Mouse (Mus musculus): ENCODE data around the gene Nphp3. TPM values are rescaled to one million over a fixed set of nuclear protein-coding genes. Genes with fewer than 3 reads are reported as not detected.
A peak's percentile ranks its signal among the peaks of the same experiment; 100 is the strongest.

The Nphp3 gene
- 10 to 100 TPM in 1 of 2 experiments, 1 to 10 TPM in 1; 8.2 to 12.0 TPM for total RNA-seq (2021)
- long read RNA-seq: 0 reads

GRCm38 (mm10) chr9:104001921-104002859 is at the start of gene Nphp3:
Nphp3 (plus strand) TSS chr9:104002544.
- peak; percentile 99 for DNase-seq (ENCODE audit: low spot score in 2 of 2)

- no peak for DNase-seq (ENCODE audit: low spot score in 2 of 2)
Observed at GRCm38 (mm10) chr9:103958722-103959121, 43.6 kb upstream of the Nphp3 start.

GRCm38 (mm10) chr9:103959989-103960388 is 42.4 kb upstream of the Nphp3 start:
- DNase-seq (ENCODE audit: low spot score in 2 of 2): peak; percentile 23 to 37

DNA sequence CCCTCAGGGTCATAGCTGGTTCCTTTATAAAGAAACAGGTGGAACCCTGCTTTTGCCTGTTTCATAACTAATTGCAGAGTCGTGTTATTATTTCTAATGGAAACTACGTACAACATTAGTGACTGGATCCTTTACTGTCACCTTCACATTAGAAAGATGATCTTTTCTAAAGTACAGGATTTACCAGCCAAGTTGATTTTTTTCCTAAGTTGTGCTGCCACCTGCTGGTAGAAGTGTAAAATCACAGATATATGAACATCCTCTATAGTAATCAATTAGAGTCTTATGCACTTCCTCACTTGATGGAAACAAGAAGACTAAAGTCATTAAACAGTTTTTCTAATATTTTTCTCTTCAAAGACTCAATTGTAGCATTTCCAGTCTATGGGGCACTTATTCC is 5.8 kb upstream of the Nphp3 start:
- DNase-seq (ENCODE audit: low spot score in 2 of 2): peak; percentile 65 to 77

GRCm38 (mm10) chr9:104000601-104001000 is 1.7 kb upstream of the Nphp3 start:
- no peak for DNase-seq (ENCODE audit: low spot score in 2 of 2)

DNA sequence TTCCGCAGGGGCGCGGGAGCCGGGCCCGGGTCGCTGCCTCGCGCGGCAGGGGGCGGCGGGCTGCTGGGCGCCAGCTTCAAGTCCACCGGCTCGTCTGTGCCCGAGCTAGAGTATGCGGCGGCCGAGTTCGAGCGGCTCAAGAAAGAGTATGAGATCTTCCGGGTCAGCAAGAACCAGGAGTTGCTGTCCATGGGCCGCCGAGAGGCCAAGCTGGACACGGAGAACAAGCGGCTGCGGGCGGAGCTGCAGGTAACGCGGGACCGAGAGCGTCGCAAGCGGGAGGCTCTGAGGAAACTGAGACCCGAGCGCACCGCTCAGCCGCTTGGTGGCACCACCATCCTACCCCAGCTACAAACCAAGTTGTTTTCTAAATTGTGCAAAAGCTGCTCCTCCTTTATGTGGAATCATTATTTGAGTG is 578 bp downstream of the Nphp3 start:
- DNase-seq (ENCODE audit: low spot score in 2 of 2): no peak

DNA sequence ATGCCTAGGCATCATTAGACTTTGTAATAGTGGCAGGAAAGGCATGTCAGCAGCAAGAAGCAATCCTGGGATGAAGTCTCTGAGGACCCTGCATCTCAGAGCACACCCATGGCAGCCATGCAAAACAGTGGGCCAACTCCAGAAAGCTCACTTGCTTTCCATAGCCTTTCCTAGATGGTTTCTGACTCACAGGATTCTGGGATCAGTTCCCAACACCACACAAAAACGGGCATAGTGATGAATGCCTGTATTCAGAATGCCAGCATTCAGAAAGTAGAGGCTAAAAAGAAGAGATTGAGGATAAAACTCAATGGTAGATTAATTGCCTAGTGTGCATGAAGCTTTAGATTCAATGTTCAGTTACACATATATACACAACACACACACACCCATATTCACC is 12.2 kb downstream of the Nphp3 start:
- no peak for DNase-seq (ENCODE audit: low spot score in 2 of 2)

GRCm38 (mm10) chr9:104021026-104021425 is 18.7 kb downstream of the Nphp3 start:
- DNase-seq (ENCODE audit: low spot score in 2 of 2): no peak

DNA sequence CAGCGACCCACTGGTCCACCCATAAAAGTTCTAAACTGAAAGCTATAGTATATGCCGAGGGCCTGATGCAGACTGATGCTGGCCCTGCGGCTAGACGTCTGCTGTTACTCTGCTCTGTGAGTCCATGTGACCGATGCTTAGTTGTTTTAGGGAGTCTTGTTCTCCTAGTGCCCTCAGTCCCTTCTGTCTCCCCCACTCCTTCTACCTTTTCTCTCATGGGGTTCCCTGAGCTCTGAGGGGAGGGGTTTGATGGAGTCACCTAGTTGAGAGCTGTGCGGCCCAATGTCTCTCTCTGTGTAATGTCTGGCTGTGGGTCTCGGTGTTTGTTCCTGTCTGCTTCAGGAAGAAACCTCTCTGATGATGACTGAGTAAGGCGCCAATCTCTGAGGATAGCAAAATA is 24.8 kb downstream of the Nphp3 start:
- DNase-seq (ENCODE audit: low spot score in 2 of 2): no peak

GRCm38 (mm10) chr9:104029861-104030260 is 27.5 kb downstream of the Nphp3 start:
- DNase-seq (ENCODE audit: low spot score in 2 of 2): no peak

DNA sequence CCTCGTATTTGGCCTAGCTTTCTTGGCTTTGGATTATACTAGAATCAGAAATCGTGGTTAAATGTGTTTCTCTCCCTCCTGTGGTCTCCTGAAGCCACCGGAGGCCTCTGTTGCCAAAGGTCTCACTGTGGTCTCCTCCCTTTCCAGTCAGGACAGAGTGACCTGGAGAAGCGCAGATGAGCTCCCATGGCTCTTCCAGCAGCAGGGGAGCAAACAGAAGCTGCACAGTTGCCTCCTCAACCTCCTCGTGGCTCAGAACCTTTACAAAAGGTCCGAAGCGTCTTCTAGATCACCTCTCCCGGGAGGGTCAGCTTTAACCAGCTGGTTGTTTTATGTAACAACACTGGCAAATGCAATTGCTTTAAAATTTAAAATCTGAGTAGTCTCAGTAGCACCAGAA is 31.9 kb downstream of the Nphp3 start:
- no peak for DNase-seq (ENCODE audit: low spot score in 2 of 2)

DNA sequence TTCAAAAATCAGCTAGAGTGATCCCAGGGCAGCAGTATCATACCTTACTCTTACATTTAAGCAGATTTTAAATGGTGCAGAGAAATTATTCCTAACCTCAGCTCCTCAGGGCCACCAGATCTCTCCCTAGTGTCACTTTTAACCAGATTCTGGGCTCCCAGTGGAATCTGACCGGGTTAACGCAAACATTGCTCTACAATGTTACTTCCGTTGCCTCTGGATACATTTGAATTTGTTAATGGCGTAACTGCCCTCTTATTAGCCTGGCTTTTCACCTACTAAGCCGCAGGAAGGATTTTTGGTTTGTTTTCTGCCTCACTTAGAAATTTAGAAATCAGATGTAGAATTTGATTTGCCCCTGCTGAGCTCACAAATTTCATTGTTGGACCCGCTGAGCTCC is 32.4 kb downstream of the Nphp3 start:
- no peak for DNase-seq (ENCODE audit: low spot score in 2 of 2)

DNA sequence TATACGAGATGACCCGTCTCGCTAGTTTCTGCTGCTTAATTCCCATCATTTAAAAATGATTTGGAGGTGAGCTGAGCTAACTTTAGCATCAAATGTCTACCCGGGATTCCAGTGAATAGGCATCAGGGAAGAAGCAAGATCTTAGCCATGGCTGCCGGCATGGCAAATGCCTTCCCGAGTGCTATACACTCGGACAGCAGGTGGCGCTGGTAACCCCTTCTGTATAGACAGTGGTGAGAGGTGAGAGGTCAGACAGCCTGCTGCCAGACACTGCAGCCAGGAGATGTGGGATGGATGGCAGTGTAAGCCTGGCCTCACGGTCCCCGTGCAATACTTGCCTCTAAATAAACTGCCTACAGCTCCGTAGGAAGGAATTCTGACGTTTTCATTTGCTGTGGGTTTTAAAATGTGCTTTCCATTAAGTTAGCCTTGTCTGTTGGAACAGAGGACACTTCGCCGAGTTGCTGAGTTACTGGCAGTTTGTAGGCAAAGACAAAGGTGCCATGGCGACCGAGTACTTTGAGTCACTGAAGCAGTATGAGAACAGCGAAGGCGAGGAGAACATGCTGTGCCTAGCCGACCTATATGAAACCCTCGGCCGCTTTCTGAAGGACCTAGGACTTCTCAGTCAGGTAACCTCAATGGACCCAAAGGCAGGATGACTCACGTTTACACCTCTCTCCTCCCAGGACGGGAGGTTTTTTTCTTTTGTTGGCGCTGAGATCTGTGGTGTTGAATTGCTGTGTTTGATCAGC is 33.1 kb downstream of the Nphp3 start:
- peak; percentile 78 to 81 for DNase-seq (ENCODE audit: low spot score in 2 of 2)

GRCm38 (mm10) chr9:104038266-104038665 is 35.9 kb downstream of the Nphp3 start:
- DNase-seq (ENCODE audit: low spot score in 2 of 2): no peak

- DNase-seq (ENCODE audit: low spot score in 2 of 2): no peak
Observed at GRCm38 (mm10) chr9:104039031-104039695, 36.8 kb downstream of the Nphp3 start.

- no peak for DNase-seq (ENCODE audit: low spot score in 2 of 2)
Observed at GRCm38 (mm10) chr9:104039742-104040141, 37.4 kb downstream of the Nphp3 start.

- no peak for DNase-seq (ENCODE audit: low spot score in 2 of 2)
Observed at GRCm38 (mm10) chr9:104040362-104040761, 38.0 kb downstream of the Nphp3 start, which contains the start of gene Gm28305. Gm28305 (plus strand) TSS chr9:104040662.

GRCm38 (mm10) chr9:104043676-104044075 is 41.3 kb downstream of the Nphp3 start:
- no peak for DNase-seq (ENCODE audit: low spot score in 2 of 2)

DNA sequence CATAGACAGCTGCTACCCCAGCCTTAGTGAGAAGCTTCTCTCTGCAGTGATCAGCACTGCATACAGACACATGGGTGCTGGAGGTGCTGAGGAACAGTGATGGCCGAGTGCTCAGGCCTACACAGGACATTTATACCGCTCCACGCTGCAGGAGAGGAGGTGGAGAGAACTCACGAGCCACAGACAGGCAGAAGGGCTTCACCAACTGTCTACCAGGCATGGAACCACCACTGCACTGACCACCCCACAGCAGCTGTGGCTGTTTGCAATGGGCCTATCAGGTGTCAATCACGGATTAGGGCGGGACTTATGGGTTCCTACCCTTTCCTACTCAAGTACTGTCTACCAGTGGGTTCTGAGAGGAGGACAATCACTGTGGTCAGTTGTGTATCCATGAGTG is 48.7 kb downstream of the Nphp3 start:
- no peak for DNase-seq (ENCODE audit: low spot score in 2 of 2)

DNA sequence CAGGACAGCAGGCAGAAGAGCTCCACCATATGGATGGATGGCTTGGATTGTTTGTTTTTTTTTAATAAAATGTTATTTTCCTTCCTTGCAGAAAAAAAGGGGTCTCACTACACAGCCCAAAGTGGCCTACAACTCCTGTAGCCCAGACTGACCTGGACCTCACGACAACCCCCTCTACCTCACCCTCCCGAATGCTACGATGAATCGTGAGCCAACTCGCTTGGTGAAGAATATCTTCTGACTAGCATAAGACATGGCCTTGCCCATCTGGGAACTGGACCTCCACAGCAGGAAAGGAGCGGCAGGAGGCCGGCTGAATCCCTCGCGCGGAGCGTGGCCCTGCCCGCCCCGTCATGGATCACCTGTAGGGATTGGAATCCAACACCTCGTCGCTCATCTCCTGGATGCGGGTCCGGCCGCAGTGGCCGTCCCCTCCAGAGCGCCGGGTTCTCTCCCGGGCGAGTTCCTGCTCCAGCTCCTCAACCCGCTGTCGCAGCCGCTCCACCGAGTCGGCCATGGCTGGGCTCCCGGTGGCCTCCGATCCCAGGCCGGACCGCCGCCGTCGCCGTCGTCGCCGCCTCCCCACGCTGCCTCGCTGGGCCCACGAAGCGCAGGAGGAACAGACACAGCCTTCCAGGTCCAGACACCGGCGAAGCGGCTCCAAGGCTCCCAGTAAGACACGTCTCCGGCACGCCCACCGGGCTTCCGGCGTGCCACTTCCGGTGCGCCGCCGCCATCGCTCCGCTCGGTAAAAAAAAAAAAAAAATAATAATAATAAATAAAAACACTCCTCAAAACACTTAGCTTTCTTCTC is 60.3 kb downstream of the Nphp3 start, which contains the start of gene Uba5:
Uba5 (minus strand) TSS at position 705 of the 814 bp plus-strand sequence.
- DNase-seq (ENCODE audit: low spot score in 2 of 2): no peak
